Mouse (Mus musculus): ENCODE measurements around the gene Apln.

GRCm38 (mm10) chrX:48066891-48067290 lies 32.2 kb upstream of the Apln start:
- no peak for TF ChIP-seq CTCF (IDR thresholded peaks at IDR 0.05; ENCODE audit: extremely low read depth, insufficient read length, insufficient replicate concordance, low read depth, low read length)
- no peak for TF ChIP-seq POLR2A (IDR thresholded peaks at IDR 0.05; ENCODE audit: low read depth, low read length)
